Mouse (Mus musculus) stomach, postnatal 0 days (tissue): Measurements from ENCODE around the gene Hoxd4.

Experiments
- CTCF ChIP-seq: IDR thresholded peaks from 2 replicates; pipeline ENCODE4 v1.5.1; 2016; ENCODE audit warnings: antibody characterized with exemption, low read depth, mild to moderate bottlenecking, moderate library complexity
- EP300 ChIP-seq: optimal IDR thresholded peaks from 2 replicates; pipeline ENCODE3; 2016; ENCODE audit warnings: antibody characterized with exemption

GRCm38 (mm10) chr2:74751861-74752260, 40.1 kb downstream of the Hoxd4 start:
- TF ChIP-seq CTCF: no peak
- no peak for TF ChIP-seq EP300
